Mouse (Mus musculus): ENCODE measurements around the gene Foxred1. TPM values are rescaled to one million over a fixed set of nuclear protein-coding genes. Genes with fewer than 3 reads are reported as not detected.

The Foxred1 gene
- polyA plus RNA-seq, 1 experiment from 2014 or later = 36.8 TPM

DNA sequence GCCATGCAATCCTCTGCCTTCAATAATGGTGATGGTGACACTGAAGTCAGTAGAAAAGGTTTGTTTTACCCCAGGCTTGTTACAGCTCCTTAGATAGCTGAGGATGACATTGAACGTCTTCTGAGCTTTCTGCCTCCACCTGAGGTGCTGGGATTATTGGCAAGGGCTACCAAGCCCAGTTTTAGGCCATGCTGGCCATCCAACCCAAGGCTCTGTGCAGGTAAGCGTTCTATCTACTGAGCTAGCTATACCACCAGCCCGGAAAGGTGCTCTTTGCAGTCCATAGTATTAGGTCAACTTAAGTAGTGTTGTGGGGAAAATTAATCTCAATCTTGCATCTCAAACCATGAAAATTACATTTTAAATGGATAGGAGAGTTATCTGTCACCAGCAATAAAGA is 13.2 kb downstream of the Foxred1 start:
- no peak for TF ChIP-seq CTCF (IDR thresholded peaks at IDR 0.05; ENCODE audit: low read depth)
- DNase-seq (ENCODE audit: low spot score) (no peak), ATAC-seq (replicated peaks; ENCODE audit: low FRiP score, low read depth) (no peak)
- 96% methylated on average over 3 of the region's 3 CpGs for WGBS
- Histone ChIP-seq H3K4me1 (replicated peaks; ENCODE audit: insufficient read depth, low read length) (peaks cover 7% of the 10 kb centered on the region; the same call in 1 of the 2 replicates), H3K4me2 (ENCODE audit: low read length) (no peak overlapping the region), H3K27ac (no peak overlapping the region), H3K27me3 (ENCODE audit: insufficient read depth, low read length) (no peaks in the 10 kb centered on the region), H3K9me3 (replicated peaks; ENCODE audit: low read length) (no peaks in the 10 kb centered on the region), H3K36me3 (ENCODE audit: insufficient read depth, low read length) (no peaks in the 10 kb centered on the region), H3K9ac (ENCODE audit: low read depth, low read length) (no peak overlapping the region), H3K4me3 (replicated peaks; ENCODE audit: low read depth, low read length) (no peak overlapping the region)

DNA sequence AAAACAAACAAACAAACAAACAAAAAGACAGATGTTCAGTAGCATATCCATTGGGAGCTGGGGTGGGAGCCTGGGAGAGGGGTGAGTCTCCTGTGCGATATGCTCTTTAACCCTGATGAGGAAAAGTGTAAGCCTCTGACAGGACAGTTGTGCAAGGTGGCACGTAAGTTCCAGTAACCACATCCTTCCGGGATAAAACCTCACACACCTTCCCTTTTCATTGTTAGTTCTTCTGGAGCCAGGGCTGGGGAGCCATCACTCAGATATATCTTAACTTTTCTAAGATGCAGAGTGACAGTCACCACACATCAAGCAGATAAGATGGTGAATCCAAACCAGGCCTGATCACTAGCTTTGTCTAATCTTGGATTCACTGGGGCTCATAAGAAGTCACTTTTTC is 16.8 kb downstream of the Foxred1 start:
- ATAC-seq (replicated peaks; ENCODE audit: low FRiP score, low read depth) = no peak
- 91% methylated on average over 3 of the region's 3 CpGs for WGBS

DNA sequence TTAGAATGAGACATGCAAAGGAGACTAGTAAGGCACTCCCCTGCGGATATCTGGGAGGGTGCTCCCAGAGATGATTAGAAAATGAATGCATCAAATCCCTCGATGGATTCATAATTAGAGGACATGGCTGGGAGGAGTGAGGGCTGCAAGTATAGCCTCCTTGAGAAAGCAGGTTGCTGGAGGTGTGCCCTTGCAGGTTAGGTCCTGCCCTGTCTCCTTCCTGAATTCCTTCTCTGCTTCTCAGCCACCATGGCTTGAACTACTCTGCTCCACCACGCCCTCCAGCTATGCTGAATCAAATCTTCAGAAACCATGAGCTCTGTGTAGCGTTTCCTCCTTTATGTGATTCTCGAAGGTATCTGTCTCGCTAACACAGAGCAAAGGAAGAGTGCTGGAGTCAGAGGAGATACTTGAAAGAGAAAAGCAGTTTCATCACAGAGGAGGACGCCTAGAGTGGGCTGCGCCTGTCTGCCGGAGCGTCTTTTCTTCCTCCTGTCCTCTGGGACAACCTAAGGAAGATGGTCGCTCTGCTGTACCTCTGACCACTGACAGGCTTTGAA is 17.8 kb downstream of the Foxred1 start:
- no peak for ATAC-seq (replicated peaks; ENCODE audit: low FRiP score, low read depth)

More for the DNA sequence above, 16.8 kb downstream of the Foxred1 start:
- no peak overlapping the region for H3K4me3 ChIP-seq (replicated peaks; ENCODE audit: low read depth, low read length)
- no peak overlapping the region for H3K9ac ChIP-seq (ENCODE audit: low read depth, low read length)
- no peaks in the 10 kb centered on the region for H3K4me1 ChIP-seq (replicated peaks; ENCODE audit: insufficient read depth, low read length)
- no peak overlapping the region for H3K27ac ChIP-seq
- H3K27me3 ChIP-seq (ENCODE audit: insufficient read depth, low read length) = no peaks in the 10 kb centered on the region
- H3K9me3 ChIP-seq (replicated peaks; ENCODE audit: low read length) = no peaks in the 10 kb centered on the region
- peaks cover 5% of the 10 kb centered on the region; the same call in 1 of the 2 replicates for H3K36me3 ChIP-seq (ENCODE audit: insufficient read depth, low read length)
- H3K4me2 ChIP-seq (ENCODE audit: low read length) = no peak overlapping the region
- DNase-seq (ENCODE audit: low spot score) = no peak
- no peak for TF ChIP-seq CTCF (IDR thresholded peaks at IDR 0.05; ENCODE audit: low read depth)

DNA sequence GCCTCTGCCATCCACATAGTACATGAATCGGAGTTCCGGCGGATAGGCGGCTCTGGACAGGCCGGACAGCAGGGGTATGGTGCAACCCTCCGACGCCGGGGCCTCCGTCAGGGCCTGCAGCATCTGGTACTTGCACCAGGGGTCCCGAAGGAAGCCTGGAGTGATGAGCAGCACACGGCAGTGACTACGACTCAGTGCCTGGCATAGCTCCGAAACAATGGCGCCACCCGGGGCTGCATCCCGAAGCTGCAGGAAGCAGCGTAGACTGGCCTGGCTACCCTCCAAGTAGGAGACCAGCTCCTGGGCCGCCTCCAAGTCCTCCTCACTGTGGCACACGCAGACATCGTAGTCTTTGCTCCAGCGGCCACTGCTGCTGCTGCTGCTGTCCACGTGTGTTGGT is 22.2 kb downstream of the Foxred1 start:
- no peaks in the 10 kb centered on the region for H3K27me3 ChIP-seq (ENCODE audit: insufficient read depth, low read length)
- H3K4me1 ChIP-seq (replicated peaks; ENCODE audit: insufficient read depth, low read length) = no peaks in the 10 kb centered on the region
- no peak overlapping the region for H3K4me2 ChIP-seq (ENCODE audit: low read length)
- no peak overlapping the region for H3K27ac ChIP-seq
- no peaks in the 10 kb centered on the region for H3K9me3 ChIP-seq (replicated peaks; ENCODE audit: low read length)
- DNase-seq (ENCODE audit: low spot score) = peak; percentile 11
- no peak for ATAC-seq (replicated peaks; ENCODE audit: low FRiP score, low read depth)
- TF ChIP-seq CTCF (IDR thresholded peaks at IDR 0.05; ENCODE audit: low read depth) = no peak
- 75% methylated on average over 22 of the region's 22 CpGs for WGBS
- no peak overlapping the region for H3K9ac ChIP-seq (ENCODE audit: low read depth, low read length)
- H3K36me3 ChIP-seq (ENCODE audit: insufficient read depth, low read length) = peaks cover 22% of the 10 kb centered on the region
- no peak overlapping the region for H3K4me3 ChIP-seq (replicated peaks; ENCODE audit: low read depth, low read length)

More for the DNA sequence above, 17.8 kb downstream of the Foxred1 start:
- peaks cover 14% of the 10 kb centered on the region for H3K36me3 ChIP-seq (ENCODE audit: insufficient read depth, low read length)
- WGBS = 86% methylated on average over 11 of the region's 11 CpGs
- no peak overlapping the region for H3K4me3 ChIP-seq (replicated peaks; ENCODE audit: low read depth, low read length)
- H3K4me2 ChIP-seq (ENCODE audit: low read length) = no peak overlapping the region
- H3K9ac ChIP-seq (ENCODE audit: low read depth, low read length) = no peak overlapping the region
- H3K9me3 ChIP-seq (replicated peaks; ENCODE audit: low read length) = no peaks in the 10 kb centered on the region
- H3K27me3 ChIP-seq (ENCODE audit: insufficient read depth, low read length) = no peaks in the 10 kb centered on the region
- no peak for TF ChIP-seq CTCF (IDR thresholded peaks at IDR 0.05; ENCODE audit: low read depth)
- no peak overlapping the region for H3K27ac ChIP-seq
- H3K4me1 ChIP-seq (replicated peaks; ENCODE audit: insufficient read depth, low read length) = no peaks in the 10 kb centered on the region
- DNase-seq (ENCODE audit: low spot score) = no peak

DNA sequence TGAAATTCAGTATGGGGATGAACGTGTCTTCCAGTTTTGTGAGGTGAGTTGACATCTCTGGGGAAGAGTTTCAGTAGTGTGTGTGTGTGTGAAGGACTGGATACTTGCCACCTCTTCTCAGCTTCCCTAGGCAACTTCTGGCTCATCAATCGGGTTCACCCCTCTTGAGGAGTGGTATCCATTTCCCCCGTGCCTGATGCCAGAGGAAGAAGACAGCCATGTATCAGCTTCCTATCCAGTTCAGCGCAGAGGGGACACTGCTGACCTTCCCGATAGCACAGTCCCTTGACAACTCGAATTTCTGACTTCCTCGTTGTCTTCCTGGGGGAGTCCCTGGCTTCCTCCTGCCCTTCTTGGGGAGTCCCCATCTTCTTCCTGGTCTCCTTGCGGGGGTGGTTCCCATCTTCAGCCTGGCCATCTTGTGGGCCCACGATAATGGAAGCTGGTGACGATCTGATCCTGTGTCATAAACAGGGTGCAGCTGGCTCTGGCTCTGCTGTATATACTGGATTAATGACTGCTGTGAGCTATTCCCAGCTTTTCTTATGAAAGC is 23.4 kb downstream of the Foxred1 start:
- H3K36me3 ChIP-seq (ENCODE audit: insufficient read depth, low read length) = peaks cover 22% of the 10 kb centered on the region
- H3K9ac ChIP-seq (ENCODE audit: low read depth, low read length) = no peak overlapping the region
- H3K4me2 ChIP-seq (ENCODE audit: low read length) = no peak overlapping the region
- no peak overlapping the region for H3K4me3 ChIP-seq (replicated peaks; ENCODE audit: low read depth, low read length)
- no peaks in the 10 kb centered on the region for H3K4me1 ChIP-seq (replicated peaks; ENCODE audit: insufficient read depth, low read length)
- no peak overlapping the region for H3K27ac ChIP-seq
- H3K9me3 ChIP-seq (replicated peaks; ENCODE audit: low read length) = no peaks in the 10 kb centered on the region
- no peak for TF ChIP-seq CTCF (IDR thresholded peaks at IDR 0.05; ENCODE audit: low read depth)
- H3K27me3 ChIP-seq (ENCODE audit: insufficient read depth, low read length) = no peaks in the 10 kb centered on the region
- no peak for DNase-seq (ENCODE audit: low spot score)
- no peak for ATAC-seq (replicated peaks; ENCODE audit: low FRiP score, low read depth)
- 76% methylated on average over 10 of the region's 10 CpGs for WGBS

DNA sequence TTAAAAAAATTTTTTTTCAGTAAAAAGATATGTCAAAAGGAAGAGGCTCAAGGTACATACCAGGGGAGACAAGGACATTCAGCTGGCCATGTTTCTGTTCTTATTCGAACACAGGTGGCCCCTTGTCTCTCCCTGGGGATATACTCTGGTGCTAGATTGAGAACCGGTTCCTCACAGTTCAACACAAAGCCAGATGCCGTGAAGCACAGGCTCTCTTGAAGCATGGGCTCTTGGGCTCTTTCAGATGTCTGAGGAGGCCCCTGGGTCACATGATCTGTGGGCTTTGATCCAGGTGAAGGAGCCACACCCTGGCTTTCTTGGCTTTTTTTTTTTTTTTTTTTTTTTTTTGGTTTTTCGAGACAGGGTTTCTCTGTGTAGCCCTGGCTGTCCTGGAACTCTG is 24.4 kb downstream of the Foxred1 start:
- 76% methylated on average over 4 of the region's 4 CpGs for WGBS
- Histone ChIP-seq H3K27me3 (ENCODE audit: insufficient read depth, low read length) (no peaks in the 10 kb centered on the region), H3K27ac (no peak overlapping the region), H3K36me3 (ENCODE audit: insufficient read depth, low read length) (peaks cover 22% of the 10 kb centered on the region), H3K4me1 (replicated peaks; ENCODE audit: insufficient read depth, low read length) (no peaks in the 10 kb centered on the region), H3K4me2 (ENCODE audit: low read length) (no peak overlapping the region), H3K4me3 (replicated peaks; ENCODE audit: low read depth, low read length) (no peak overlapping the region), H3K9ac (ENCODE audit: low read depth, low read length) (no peak overlapping the region), H3K9me3 (replicated peaks; ENCODE audit: low read length) (no peaks in the 10 kb centered on the region)
- DNase-seq (ENCODE audit: low spot score) = no peak
- TF ChIP-seq CTCF (IDR thresholded peaks at IDR 0.05; ENCODE audit: low read depth) = no peak
- ATAC-seq (replicated peaks; ENCODE audit: low FRiP score, low read depth) = no peak

DNA sequence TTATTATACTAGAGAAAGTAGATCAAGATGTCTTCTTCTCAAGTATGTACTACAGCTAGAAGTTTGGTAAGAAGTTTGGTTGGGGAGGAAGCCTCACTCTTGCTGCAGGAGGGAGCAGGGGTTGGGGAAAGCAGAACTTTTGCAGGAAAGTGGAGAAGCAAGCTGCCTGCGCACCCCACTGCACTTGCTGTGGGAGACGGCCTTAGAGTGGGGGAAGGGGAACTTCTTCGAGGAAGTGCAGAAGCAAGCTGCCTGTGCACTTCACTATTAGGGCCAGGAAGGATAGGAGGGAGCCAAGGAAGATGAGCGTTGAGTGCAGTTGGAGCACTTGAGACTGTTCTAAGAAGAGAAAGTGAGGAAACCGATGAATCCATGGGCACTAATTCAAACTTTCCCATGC is 27.5 kb downstream of the Foxred1 start:
- TF ChIP-seq CTCF (IDR thresholded peaks at IDR 0.05; ENCODE audit: low read depth) = no peak
- WGBS = 43% methylated on average over 5 of the region's 5 CpGs
- H3K9ac ChIP-seq (ENCODE audit: low read depth, low read length) = no peak overlapping the region
- H3K4me3 ChIP-seq (replicated peaks; ENCODE audit: low read depth, low read length) = no peak overlapping the region
- no peak overlapping the region for H3K4me2 ChIP-seq (ENCODE audit: low read length)
- H3K27me3 ChIP-seq (ENCODE audit: insufficient read depth, low read length) = no peaks in the 10 kb centered on the region
- ATAC-seq (replicated peaks; ENCODE audit: low FRiP score, low read depth) (no peak), DNase-seq (ENCODE audit: low spot score) (peak; percentile 7)
- H3K9me3 ChIP-seq (replicated peaks; ENCODE audit: low read length) = no peaks in the 10 kb centered on the region
- no peaks in the 10 kb centered on the region for H3K4me1 ChIP-seq (replicated peaks; ENCODE audit: insufficient read depth, low read length)
- peaks cover 10% of the 10 kb centered on the region for H3K36me3 ChIP-seq (ENCODE audit: insufficient read depth, low read length)
- H3K27ac ChIP-seq = no peak overlapping the region
